Mouse (Mus musculus) lung, adult 2 months (tissue): Measurements from ENCODE around the gene Arid1b.

Experiments used
- CTCF ChIP-seq: fragments of 200-500 bp; IDR thresholded peaks from 2 replicates; pipeline ENCODE4 v1.5.1; 2011; ENCODE audit warnings: mild to moderate bottlenecking, low read length, control low read depth; ENCODE audit not compliant: insufficient read depth
- POLR2A ChIP-seq: fragments of 200-500 bp; IDR thresholded peaks from 2 replicates; pipeline ENCODE4 v1.6.1; 2011; ENCODE audit warnings: low read depth, mild to moderate bottlenecking, control low read depth, low read length, borderline replicate concordance; ENCODE audit errors: extremely low read depth

- TF ChIP-seq CTCF = no peak
- TF ChIP-seq POLR2A = no peak
Observed at GRCm38 (mm10) chr17:4984691-4985090, 9.4 kb upstream of the Arid1b start.
